Mouse (Mus musculus): ENCODE measurements at regions not wholly inside any gene's neighbourhood (a gene's known extent, or its start where the extent isn't known, plus 50 kb on each side); places are given as distances from the start of the nearest gene placed in this dataset.

DNA sequence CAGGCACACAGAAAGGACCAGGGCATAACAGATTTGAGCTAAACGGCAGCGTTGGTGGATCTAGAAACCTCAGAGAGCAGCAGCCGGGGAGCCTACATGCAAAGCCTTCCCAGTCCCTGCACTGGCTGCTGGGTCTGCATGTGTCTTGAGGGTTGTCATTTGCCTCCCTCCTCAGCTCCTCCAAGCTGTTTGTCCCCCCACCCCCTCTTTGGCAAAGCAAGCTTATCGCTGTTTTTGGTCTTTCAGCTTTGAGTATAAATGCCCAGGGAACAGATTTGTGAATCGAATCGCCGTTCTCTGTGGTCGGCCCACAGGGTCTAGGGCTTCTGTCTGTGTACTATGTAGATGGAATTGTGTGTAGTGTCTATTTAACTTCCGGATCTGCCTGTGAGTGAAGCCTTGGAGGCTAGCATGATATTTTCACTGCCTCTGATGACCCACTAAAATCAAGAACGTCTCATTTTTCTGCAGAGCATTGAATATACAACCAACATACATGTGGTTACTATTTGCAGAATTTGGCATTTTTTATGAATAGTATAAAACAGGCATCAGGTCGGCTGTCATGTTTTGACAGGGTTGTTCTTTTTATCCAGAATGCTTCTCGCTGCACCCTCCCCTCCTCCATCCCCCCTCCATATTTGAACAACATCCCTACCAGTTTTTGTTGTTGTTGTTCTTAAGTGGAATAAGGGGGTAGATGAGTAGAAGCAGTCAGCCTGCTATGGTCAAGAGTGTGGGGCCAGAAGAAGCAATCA is 121.3 kb upstream of the Gm10295 start:
- H3K4me2 ChIP-seq: no peak overlapping the region
- ATAC-seq (ENCODE audit: low FRiP score): no peak
- no peaks in the 10 kb centered on the region for H3K27me3 ChIP-seq

DNA sequence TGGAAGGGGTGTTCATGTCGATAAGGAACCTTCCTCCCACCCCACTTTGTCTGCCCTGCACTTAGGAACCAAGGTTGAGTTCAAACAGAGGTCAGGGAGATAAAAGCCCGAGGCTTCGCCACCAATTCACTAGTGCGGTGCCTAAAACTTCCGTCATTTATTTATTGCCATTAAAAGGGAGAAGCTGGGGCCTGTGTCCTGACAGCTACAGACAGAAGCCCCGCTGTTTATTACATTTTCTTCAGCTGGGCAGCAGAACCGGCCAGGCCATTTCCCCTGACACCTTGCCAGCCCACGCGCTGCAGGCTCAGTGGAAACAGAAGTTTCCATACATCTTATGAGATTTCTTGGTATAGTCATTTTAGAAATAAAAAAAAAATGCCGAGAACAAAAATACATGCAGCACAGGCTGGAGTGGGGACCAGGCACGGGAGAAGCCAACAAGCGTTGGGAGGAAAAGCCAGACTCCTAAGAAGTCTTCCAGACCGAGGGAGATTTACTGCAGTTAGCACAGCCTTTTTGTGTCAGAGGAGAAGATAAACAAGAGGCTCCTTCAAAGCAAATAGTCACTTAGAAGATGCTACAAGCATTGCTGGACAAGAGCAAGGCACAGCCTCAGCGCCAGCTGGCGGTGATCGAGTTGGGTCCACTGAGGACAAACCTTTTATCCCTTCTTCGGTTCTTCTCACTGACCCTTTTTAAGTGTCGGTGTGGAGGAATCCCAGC is 120.5 kb upstream of the Gm10295 start:
- H3K27me3 ChIP-seq: no peaks in the 10 kb centered on the region
- H3K36me3 ChIP-seq (replicated peaks): no peaks in the 10 kb centered on the region
- H3K9me3 ChIP-seq: no peaks in the 10 kb centered on the region
- H3K4me2 ChIP-seq: no peak overlapping the region
- ATAC-seq (ENCODE audit: low FRiP score): no peak
- H3K27ac ChIP-seq: no peak overlapping the region
- no peak overlapping the region for H3K9ac ChIP-seq
- no peak overlapping the region for H3K4me3 ChIP-seq (replicated peaks)
- WGBS: 55% methylated on average over 18 of the region's 18 CpGs
- H3K4me1 ChIP-seq: no peaks in the 10 kb centered on the region; the same call in 1 of the 2 replicates

More for the DNA sequence above, 121.3 kb upstream of the Gm10295 start:
- WGBS: 82% methylated on average over 12 of the region's 12 CpGs
- H3K4me3 ChIP-seq (replicated peaks): no peak overlapping the region
- no peak overlapping the region for H3K9ac ChIP-seq
- no peak overlapping the region for H3K27ac ChIP-seq
- H3K4me1 ChIP-seq: no peaks in the 10 kb centered on the region; the same call in 1 of the 2 replicates
- H3K36me3 ChIP-seq (replicated peaks): no peaks in the 10 kb centered on the region
- no peaks in the 10 kb centered on the region for H3K9me3 ChIP-seq

DNA sequence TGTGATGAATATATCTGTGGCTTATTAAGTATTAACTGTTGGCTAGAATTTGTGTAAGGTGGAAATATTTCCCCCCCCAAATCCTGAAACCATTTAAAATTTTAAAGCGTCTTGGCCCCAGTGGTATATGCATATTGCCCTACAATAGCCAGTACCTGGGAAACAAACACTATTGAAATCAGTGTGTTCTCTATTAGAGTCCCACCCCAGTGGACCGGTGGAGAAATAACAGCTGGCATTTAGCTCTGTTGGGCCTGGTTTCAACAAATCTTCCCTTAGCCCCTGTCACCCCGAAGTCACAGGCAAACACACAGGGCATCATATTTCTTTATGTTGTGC is 120.0 kb upstream of the Gm10295 start:
- no peaks in the 10 kb centered on the region for H3K36me3 ChIP-seq (replicated peaks)
- H3K4me3 ChIP-seq (replicated peaks): no peak overlapping the region
- no peaks in the 10 kb centered on the region for H3K9me3 ChIP-seq
- H3K27me3 ChIP-seq: no peaks in the 10 kb centered on the region
- WGBS: 67% methylated on average over 3 of the region's 3 CpGs
- no peak for ATAC-seq (ENCODE audit: low FRiP score)
- no peaks in the 10 kb centered on the region; the same call in 1 of the 2 replicates for H3K4me1 ChIP-seq
- no peak overlapping the region for H3K27ac ChIP-seq
- no peak overlapping the region for H3K9ac ChIP-seq
- H3K4me2 ChIP-seq: no peak overlapping the region

DNA sequence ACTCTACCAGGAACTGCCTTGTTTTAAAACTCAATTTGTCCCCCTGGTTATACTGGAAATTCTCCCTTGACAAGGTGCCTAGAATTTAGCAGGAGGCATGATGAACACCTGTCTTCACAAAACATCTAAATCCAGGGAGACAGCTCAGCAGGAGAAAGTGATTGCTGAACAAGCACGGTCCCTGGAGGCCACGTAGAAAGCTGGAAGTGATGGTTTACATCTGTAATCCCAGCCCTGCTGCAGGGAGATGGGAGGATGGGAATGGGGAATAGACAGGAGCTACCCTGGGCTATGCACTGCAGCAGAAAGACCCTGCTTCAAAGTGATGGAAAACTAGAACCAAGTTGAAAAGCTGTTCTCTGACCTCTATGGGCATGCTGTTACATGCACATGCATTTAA is 119.1 kb upstream of the Gm10295 start:
- no peaks in the 10 kb centered on the region; the same call in 1 of the 2 replicates for H3K4me1 ChIP-seq
- no peak overlapping the region for H3K4me2 ChIP-seq
- no peaks in the 10 kb centered on the region for H3K9me3 ChIP-seq
- H3K27me3 ChIP-seq: no peaks in the 10 kb centered on the region
- WGBS: 72% methylated on average over 2 of the region's 2 CpGs
- no peak overlapping the region for H3K27ac ChIP-seq
- H3K9ac ChIP-seq: no peak overlapping the region
- H3K4me3 ChIP-seq (replicated peaks): no peak overlapping the region
- no peaks in the 10 kb centered on the region for H3K36me3 ChIP-seq (replicated peaks)
- no peak for ATAC-seq (ENCODE audit: low FRiP score)

DNA sequence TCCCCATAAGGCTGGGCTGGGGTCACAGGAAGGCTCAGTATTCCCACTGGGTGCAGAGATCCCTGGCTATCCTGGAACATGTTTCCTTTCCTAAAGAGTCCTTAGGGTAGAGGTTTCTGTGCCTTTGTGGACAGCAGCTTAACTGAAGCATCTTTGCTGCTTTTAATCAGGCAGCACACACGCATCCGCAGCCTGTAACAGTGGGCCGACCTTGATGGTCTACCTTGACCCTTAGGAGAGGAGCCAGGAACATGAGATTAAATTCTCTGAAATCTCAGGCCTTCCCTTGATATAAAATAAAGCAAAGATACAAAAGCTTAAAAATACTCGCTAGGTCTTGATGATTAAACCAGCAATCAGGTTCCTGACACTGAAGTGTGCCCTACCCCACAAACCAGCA is 118.7 kb upstream of the Gm10295 start:
- ATAC-seq (ENCODE audit: low FRiP score): no peak
- Histone ChIP-seq H3K4me3 (replicated peaks) (no peak overlapping the region), H3K27ac (no peak overlapping the region), H3K9ac (no peak overlapping the region), H3K27me3 (no peaks in the 10 kb centered on the region), H3K9me3 (no peaks in the 10 kb centered on the region), H3K4me1 (no peaks in the 10 kb centered on the region; the same call in 1 of the 2 replicates), H3K36me3 (replicated peaks) (no peaks in the 10 kb centered on the region), H3K4me2 (no peak overlapping the region)
- 85% methylated on average over 4 of the region's 4 CpGs for WGBS

DNA sequence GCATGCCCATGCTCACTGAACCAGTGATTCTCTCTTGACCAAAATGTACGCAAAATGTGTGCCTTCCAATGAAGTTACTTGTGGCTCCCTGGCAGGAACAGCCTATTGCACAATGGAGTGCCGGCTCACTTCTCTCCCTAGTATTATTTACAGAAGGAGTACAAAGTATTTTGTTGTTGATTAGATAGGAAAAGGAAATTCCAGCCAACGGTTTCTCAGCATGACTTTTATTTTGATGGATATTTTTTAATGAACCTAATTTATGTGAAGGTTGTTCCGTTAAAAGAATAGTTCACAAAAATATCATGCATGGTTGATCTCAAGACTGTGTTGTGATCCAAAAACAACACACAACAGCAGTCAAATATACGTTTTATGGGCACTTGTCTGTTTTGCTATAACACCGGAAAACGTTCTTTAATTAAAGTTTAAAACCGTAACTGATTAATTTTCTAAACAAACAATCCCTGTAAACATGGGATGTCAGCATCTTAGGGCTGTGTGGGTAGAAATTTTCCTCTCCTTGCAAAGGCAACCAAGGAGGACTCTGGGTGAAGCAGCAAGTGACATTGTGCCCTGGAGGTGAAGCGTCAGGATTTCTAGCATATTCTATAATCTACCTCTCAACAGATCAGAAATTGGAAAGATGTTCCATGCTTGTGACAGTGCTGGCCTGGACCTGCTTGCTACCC is 116.3 kb upstream of the Gm10295 start:
- no peaks in the 10 kb centered on the region for H3K27me3 ChIP-seq
- no peak overlapping the region for H3K27ac ChIP-seq
- no peak overlapping the region for H3K9ac ChIP-seq
- 79% methylated on average over 9 of the region's 9 CpGs for WGBS
- H3K9me3 ChIP-seq: no peaks in the 10 kb centered on the region
- H3K4me3 ChIP-seq (replicated peaks): no peak overlapping the region
- ATAC-seq (ENCODE audit: low FRiP score): no peak
- H3K4me1 ChIP-seq: no peaks in the 10 kb centered on the region; the same call in 1 of the 2 replicates
- no peaks in the 10 kb centered on the region for H3K36me3 ChIP-seq (replicated peaks)
- H3K4me2 ChIP-seq: no peak overlapping the region

DNA sequence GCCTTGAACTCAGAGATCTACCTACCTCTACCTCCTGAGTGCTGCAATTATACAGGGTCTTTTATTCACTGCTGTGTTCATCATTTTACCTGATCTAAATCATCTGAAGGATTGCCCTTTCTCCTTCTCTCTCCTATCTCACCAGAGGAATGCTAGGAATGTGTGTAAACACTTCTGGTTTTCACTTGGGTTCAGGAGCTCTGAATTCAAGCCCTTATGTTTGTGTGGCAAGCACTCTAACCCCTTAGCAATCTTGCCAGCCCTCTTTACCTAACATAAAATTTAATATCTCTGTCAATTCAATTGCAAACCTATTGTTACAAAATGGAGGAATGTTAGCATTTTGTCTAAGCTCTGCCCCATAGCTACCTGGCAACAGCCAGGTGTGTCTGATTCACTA is 112.8 kb upstream of the Gm10295 start:
- Histone ChIP-seq H3K4me2 (no peak overlapping the region), H3K4me3 (replicated peaks) (no peak overlapping the region), H3K9me3 (no peaks in the 10 kb centered on the region), H3K27me3 (no peaks in the 10 kb centered on the region), H3K36me3 (replicated peaks) (no peaks in the 10 kb centered on the region), H3K4me1 (no peaks in the 10 kb centered on the region), H3K9ac (no peak overlapping the region), H3K27ac (no peak overlapping the region)
- no peak for ATAC-seq (ENCODE audit: low FRiP score)

DNA sequence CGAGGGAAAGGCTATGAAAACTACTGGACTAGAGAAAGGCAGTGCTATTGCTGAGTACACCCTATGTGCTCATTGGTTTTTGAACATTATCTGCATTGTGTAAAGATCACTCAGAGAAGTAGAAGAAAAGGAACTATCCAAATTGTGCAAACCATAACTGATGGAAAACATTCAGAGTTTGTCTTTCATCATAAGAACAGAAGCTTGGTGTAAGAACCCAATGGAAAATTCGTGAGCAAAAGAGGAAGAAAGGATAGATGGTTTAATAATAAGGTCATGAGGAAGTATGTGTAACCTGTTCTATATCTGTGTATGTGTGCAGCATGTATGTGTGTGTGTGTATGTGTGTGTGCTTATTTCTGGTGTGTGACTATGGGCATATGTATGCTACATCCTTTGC is 112.3 kb upstream of the Gm10295 start:
- Histone ChIP-seq H3K4me1 (no peaks in the 10 kb centered on the region), H3K9me3 (no peaks in the 10 kb centered on the region), H3K9ac (no peak overlapping the region), H3K36me3 (replicated peaks) (no peaks in the 10 kb centered on the region), H3K27ac (no peak overlapping the region), H3K4me2 (no peak overlapping the region), H3K4me3 (replicated peaks) (no peak overlapping the region), H3K27me3 (no peaks in the 10 kb centered on the region)
- WGBS: 77% methylated on average over 2 of the region's 2 CpGs
- no peak for ATAC-seq (ENCODE audit: low FRiP score)

DNA sequence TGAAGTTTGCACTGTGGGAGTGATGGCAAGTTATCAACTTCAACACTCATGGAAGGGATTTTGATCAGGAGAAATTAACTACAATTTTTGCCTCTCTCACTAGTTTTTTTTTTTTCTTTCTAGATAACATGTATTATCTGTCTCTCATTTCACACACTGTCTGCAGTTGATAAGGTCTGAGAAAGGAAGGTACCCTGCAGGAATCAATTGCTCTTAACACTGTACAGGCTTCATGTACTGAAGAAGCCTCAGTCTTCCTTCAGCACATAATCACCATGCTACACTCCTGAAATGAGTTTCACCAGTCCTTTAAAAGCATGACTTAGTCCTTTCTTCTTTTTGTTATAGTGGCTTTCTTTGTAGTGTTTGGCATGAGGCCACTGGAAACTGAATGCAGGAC is 108.5 kb upstream of the Gm10295 start:
- ATAC-seq (ENCODE audit: low FRiP score): no peak
- no peaks in the 10 kb centered on the region for H3K9me3 ChIP-seq
- no peak overlapping the region for H3K4me3 ChIP-seq (replicated peaks)
- H3K4me1 ChIP-seq: no peaks in the 10 kb centered on the region
- no peaks in the 10 kb centered on the region for H3K27me3 ChIP-seq
- H3K36me3 ChIP-seq (replicated peaks): no peaks in the 10 kb centered on the region
- H3K4me2 ChIP-seq: no peak overlapping the region
- no peak overlapping the region for H3K9ac ChIP-seq
- no peak overlapping the region for H3K27ac ChIP-seq

DNA sequence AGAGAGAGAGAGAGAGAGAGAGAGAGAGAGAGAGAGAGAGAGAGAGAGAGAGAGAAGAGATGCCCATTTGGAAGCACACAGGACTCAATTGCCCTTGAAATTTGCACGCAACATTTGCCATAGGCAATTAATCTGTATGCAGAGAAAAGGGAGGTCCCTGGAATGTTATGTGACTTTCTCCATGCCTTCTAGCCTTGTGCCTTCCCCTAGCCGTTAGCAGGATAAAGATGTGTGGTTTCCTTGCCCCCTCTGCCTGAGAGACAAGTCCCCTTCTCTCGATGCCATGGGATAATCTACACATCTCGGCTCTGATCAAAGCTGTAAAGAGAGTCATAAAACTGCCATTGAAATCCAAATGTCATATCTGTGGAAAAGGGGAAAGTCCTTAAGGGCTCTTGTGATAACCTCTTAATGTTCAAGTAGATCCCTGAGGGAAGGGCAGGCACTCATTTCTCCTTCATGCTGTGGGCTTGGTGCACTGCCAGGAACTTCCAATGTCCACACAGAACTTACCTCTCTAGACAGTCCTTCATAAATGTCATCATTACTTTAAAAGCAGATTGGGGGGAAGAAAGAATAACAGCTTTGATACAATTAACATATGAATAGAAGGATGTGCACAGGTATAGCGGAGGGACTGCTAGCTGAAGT is 106.9 kb upstream of the Gm10295 start:
- ATAC-seq (ENCODE audit: low FRiP score): no peak
- no peaks in the 10 kb centered on the region for H3K4me1 ChIP-seq
- no peak overlapping the region for H3K4me3 ChIP-seq (replicated peaks)
- no peak overlapping the region for H3K4me2 ChIP-seq
- H3K36me3 ChIP-seq (replicated peaks): no peaks in the 10 kb centered on the region
- H3K9ac ChIP-seq: no peak overlapping the region
- H3K27ac ChIP-seq: no peak overlapping the region
- 86% methylated on average over 5 of the region's 5 CpGs for WGBS
- no peaks in the 10 kb centered on the region for H3K27me3 ChIP-seq
- H3K9me3 ChIP-seq: no peaks in the 10 kb centered on the region

DNA sequence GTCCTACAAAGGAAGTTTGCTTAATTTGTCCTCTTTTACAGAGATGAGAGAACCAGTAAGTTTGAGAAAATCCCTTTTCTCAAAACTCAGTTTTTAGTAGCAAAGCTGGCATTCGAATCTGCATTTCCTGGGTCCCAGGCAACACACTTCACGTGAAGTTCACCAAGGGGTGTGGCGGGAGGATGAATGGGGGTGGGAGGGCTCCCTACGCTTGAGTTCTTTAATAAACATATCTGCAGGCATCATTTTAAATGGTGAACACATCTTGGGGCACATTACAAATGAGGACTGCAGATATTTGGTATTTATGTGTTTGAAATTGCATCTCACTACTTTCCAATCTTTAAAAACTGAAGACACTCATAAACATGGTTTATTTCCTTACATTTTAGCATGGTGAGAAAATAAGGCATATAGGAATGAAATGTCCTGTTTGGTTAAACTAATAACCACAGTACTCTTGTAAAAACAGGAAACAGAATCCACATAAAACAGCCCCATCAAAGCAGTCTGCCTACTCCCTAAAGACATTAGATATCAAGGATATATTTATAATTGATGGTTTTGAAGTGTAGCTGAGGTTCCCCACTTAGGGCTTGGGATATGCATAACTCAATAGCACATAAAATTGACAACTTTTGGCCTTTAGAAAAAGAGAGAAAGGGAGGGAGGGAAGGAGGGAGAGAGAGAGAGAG is 106.3 kb upstream of the Gm10295 start:
- WGBS: 86% methylated on average over 4 of the region's 4 CpGs
- Histone ChIP-seq H3K4me1 (no peaks in the 10 kb centered on the region), H3K4me3 (replicated peaks) (no peak overlapping the region), H3K9me3 (no peaks in the 10 kb centered on the region), H3K36me3 (replicated peaks) (no peaks in the 10 kb centered on the region), H3K27ac (no peak overlapping the region), H3K4me2 (no peak overlapping the region), H3K27me3 (no peaks in the 10 kb centered on the region), H3K9ac (no peak overlapping the region)
- ATAC-seq (ENCODE audit: low FRiP score): no peak

DNA sequence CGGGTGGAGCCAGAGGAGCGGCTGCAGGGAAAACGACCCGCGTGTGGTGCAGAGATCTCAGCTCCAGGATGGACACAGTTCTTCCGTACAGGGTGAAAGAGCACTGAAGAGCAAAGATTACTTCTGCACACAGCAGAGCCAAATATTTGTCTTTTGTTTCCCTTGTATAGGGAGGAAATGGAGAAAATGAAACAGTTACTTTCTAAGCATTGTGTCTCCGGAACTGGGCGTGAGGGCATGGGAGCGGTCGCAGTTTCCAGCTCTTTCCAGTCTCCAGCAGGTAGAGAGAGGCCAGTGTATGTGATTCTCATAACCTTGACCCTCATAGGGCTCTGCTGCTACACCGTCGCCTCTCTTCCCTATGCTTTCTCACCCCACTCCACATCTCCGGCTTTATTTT is 105.1 kb upstream of the Gm10295 start:
- ATAC-seq (ENCODE audit: low FRiP score): no peak
- no peaks in the 10 kb centered on the region for H3K4me1 ChIP-seq
- no peak overlapping the region for H3K4me3 ChIP-seq (replicated peaks)
- no peak overlapping the region for H3K27ac ChIP-seq
- H3K9me3 ChIP-seq: no peaks in the 10 kb centered on the region
- no peak overlapping the region for H3K9ac ChIP-seq
- no peak overlapping the region for H3K4me2 ChIP-seq
- H3K27me3 ChIP-seq: no peaks in the 10 kb centered on the region
- H3K36me3 ChIP-seq (replicated peaks): no peaks in the 10 kb centered on the region
- 87% methylated on average over 13 of the region's 13 CpGs for WGBS
